Mouse (Mus musculus) CH12.LX (cell line): ENCODE data around the gene Chpf2. TPM values are rescaled to one million over a fixed set of nuclear protein-coding genes. Genes with fewer than 3 reads are reported as not detected.

ENCODE experiments used
- DNase-seq: peaks from one replicate; pipeline ENCODE4 v3.0.0-alpha.2; 2013; ENCODE audit errors: extremely low read depth
- H3K27ac ChIP-seq: 2 replicates; pipeline ENCODE4 v1.5.1; 2012; ENCODE audit warnings: low read depth, mild to moderate bottlenecking, control low read depth, moderate library complexity; ENCODE audit not compliant: insufficient read depth
- H3K27me3 ChIP-seq: replicated peaks from 2 replicates; pipeline ENCODE3; 2012; ENCODE audit warnings: inconsistent platforms
- H3K36me3 ChIP-seq, 2 experiments: replicated peaks in 1 of 2; 2 replicates each; pipeline versions ENCODE3 to v1.6.1; 2012; ENCODE audit warnings: inconsistent platforms in 1 of 2, low read length in 1 of 2, mild to moderate bottlenecking in 1 of 2, mixed read lengths in 1 of 2, moderate library complexity in 1 of 2; ENCODE audit not compliant: control insufficient read depth in 1 of 2, insufficient read depth in 1 of 2
- H3K4me1 ChIP-seq, 2 experiments: 2 replicates each; pipeline ENCODE4 v1.6.1; 2012; ENCODE audit warnings: inconsistent platforms in 1 of 2, moderate library complexity in 1 of 2; ENCODE audit not compliant: insufficient read depth in 2 of 2, control insufficient read depth in 1 of 2
- H3K4me2 ChIP-seq: 2 replicates; pipeline ENCODE4 v1.6.1; 2012; ENCODE audit warnings: low read depth, mild to moderate bottlenecking, control low read depth; ENCODE audit not compliant: poor library complexity, insufficient read depth, severe bottlenecking
- H3K4me3 ChIP-seq, 3 experiments: fragments of 150-350 bp in 1 of 3; sonication (generic) in 1 of 3; replicated peaks in 1 of 3; 2 replicates each; pipeline versions ENCODE3 to v1.5.1; 2011 to 2012; ENCODE audit warnings: low read depth in 2 of 3, low read length in 2 of 3, mild to moderate bottlenecking in 2 of 3, moderate library complexity in 2 of 3, control low read depth in 1 of 3, improper control_type of control experiment in 1 of 3, inconsistent platforms in 1 of 3, mixed read lengths in 1 of 3; ENCODE audit not compliant: poor library complexity in 1 of 3
- H3K79me2 ChIP-seq: replicated peaks from 2 replicates; pipeline ENCODE4 v1.6.1; 2012; ENCODE audit warnings: mild to moderate bottlenecking, moderate library complexity; ENCODE audit not compliant: control insufficient read depth, poor library complexity, insufficient read depth, severe bottlenecking; ENCODE audit errors: extremely low read depth
- H3K9ac ChIP-seq: 2 replicates; pipeline ENCODE4 v1.6.1; 2012; ENCODE audit warnings: low read depth, mild to moderate bottlenecking, control low read depth, moderate library complexity; ENCODE audit not compliant: insufficient read depth
- H3K9me3 ChIP-seq: replicated peaks from 2 replicates; pipeline ENCODE3; 2012; ENCODE audit warnings: low read length, inconsistent platforms, mixed read lengths
- BHLHE40 ChIP-seq: IDR thresholded peaks from 2 replicates; pipeline ENCODE4 v1.6.1; 2011; ENCODE audit warnings: mild to moderate bottlenecking, low read depth, low read length, improper control_type of control experiment
- CHD1 ChIP-seq: IDR thresholded peaks from 2 replicates; pipeline ENCODE4 v1.6.1; 2012; ENCODE audit warnings: low read depth, low read length, improper control_type of control experiment, inconsistent platforms
- CTCF ChIP-seq, 2 experiments: IDR thresholded peaks in 1 of 2; conservative IDR thresholded peaks in 1 of 2; 2 replicates each; pipeline ENCODE4 v1.5.1; 2011 to 2012; ENCODE audit warnings: low read depth in 2 of 2, low read length in 2 of 2, improper control_type of control experiment in 1 of 2, inconsistent platforms in 1 of 2, mild to moderate bottlenecking in 1 of 2, moderate library complexity in 1 of 2
- E2F4 ChIP-seq: IDR thresholded peaks from 2 replicates; pipeline ENCODE4 v1.6.1; 2011; ENCODE audit warnings: low read depth, low read length, improper control_type of control experiment; ENCODE audit not compliant: insufficient replicate concordance
- ETS1 ChIP-seq: conservative IDR thresholded peaks from 2 replicates; pipeline ENCODE4 v1.6.1; 2012; ENCODE audit warnings: low read depth, mild to moderate bottlenecking, inconsistent platforms, low read length, improper control_type of control experiment, moderate library complexity
- GABPA ChIP-seq: IDR thresholded peaks from 2 replicates; pipeline ENCODE4 v1.6.1; 2012; ENCODE audit warnings: low read depth, low read length, improper control_type of control experiment, inconsistent platforms; ENCODE audit not compliant: insufficient replicate concordance
- JUND ChIP-seq: conservative IDR thresholded peaks from 2 replicates; pipeline ENCODE4 v1.6.1; 2011; ENCODE audit warnings: low read depth, low read length, improper control_type of control experiment
- MAFK ChIP-seq: IDR thresholded peaks from 2 replicates; pipeline ENCODE4 v1.6.1; 2011; ENCODE audit warnings: low read length, improper control_type of control experiment; ENCODE audit not compliant: insufficient replicate concordance
- MAX ChIP-seq: IDR thresholded peaks from 2 replicates; pipeline ENCODE4 v1.6.1; 2011; ENCODE audit warnings: low read length, improper control_type of control experiment
- MAZ ChIP-seq: IDR thresholded peaks from 2 replicates; pipeline ENCODE4 v1.6.1; 2012; ENCODE audit warnings: low read depth, mild to moderate bottlenecking, inconsistent platforms, low read length, improper control_type of control experiment, moderate library complexity
- NRF1 ChIP-seq: IDR thresholded peaks from 2 replicates; pipeline ENCODE4 v1.6.1; 2014; ENCODE audit warnings: low read depth, mild to moderate bottlenecking, inconsistent platforms, low read length, improper control_type of control experiment, moderate library complexity
- PAX5 ChIP-seq: IDR thresholded peaks from 2 replicates; pipeline ENCODE4 v1.6.1; 2012; ENCODE audit warnings: low read length, inconsistent platforms, mixed read lengths
- POLR2A ChIP-seq: IDR thresholded peaks from 2 replicates; pipeline ENCODE4 v1.6.1; 2011; ENCODE audit warnings: low read depth, mild to moderate bottlenecking, improper control_type of control experiment, low read length
- POLR2AphosphoS2 ChIP-seq: IDR thresholded peaks from 2 replicates; pipeline ENCODE4 v1.6.1; 2011; ENCODE audit warnings: low read depth, low read length, improper control_type of control experiment
- TCF12 ChIP-seq: IDR thresholded peaks from 2 replicates; pipeline ENCODE4 v1.6.1; 2014; ENCODE audit warnings: low read depth, mild to moderate bottlenecking, inconsistent platforms, low read length, improper control_type of control experiment
- USF2 ChIP-seq: conservative IDR thresholded peaks from 2 replicates; pipeline ENCODE4 v1.6.1; 2011; ENCODE audit warnings: low read depth, low read length, improper control_type of control experiment
- ZMIZ1 ChIP-seq: IDR thresholded peaks from 2 replicates; pipeline ENCODE4 v1.6.1; 2012; ENCODE audit warnings: low read depth, mild to moderate bottlenecking, inconsistent platforms, low read length, improper control_type of control experiment
- dilution Hi-C: fragments of 300-500 bp; cut with MboI; formaldehyde crosslinking; loops from 2 replicates; pipeline ENCODE4 v1.14.3; 2020; ENCODE audit warnings: low sequenced_read_pairs; ENCODE audit not compliant: extremely low pct_unique_long_range_greater_than_20kb, extremely low pct_ligation_motif_present
- in situ Hi-C: fragments of 300-500 bp; cut with MboI; formaldehyde crosslinking; loops from 3 replicates; pipeline ENCODE4 v1.14.3; 2019; ENCODE audit warnings: low sequenced_read_pairs, low pct_ligation_motif_present, low pct_unique_long_range_greater_than_20kb, mixed read lengths
- polyA plus RNA-seq: library from polyadenylated mRNA; unstranded; fragments of >175 nt; gene quantifications from 2 replicates; pipeline ENCODE4 v1.2.1, GENCODE M21; 2012; ENCODE audit warnings: low read depth; ENCODE audit not compliant: insufficient read length
- total RNA-seq, 2 experiments: library from RNA; depleted of rRNA; stranded (reverse); fragments of 300-350 nt in 1 of 2; fragments of >200 nt in 1 of 2; gene quantifications; 2 replicates each; pipeline ENCODE4 v1.2.3; 2012 to 2014

Chpf2 gene
- total and polyA plus RNA-seq, 3 experiments, result 11.2 to 22.8 (median 20.4) TPM

- Histone ChIP-seq H3K9ac (no peak overlapping the region), H3K27me3 (peaks cover 86% of the 10 kb centered on the region), H3K4me1 (peaks cover 6 to 7% of the 10 kb centered on the region in 2 experiments; a peak in 3 of 4 replicates), H3K9me3 (no peaks in the 10 kb centered on the region), H3K4me2 (no peak overlapping the region), H3K36me3 (no peaks in the 10 kb centered on the region), H3K27ac (no peak overlapping the region), H3K79me2 (no peaks in the 10 kb centered on the region), H3K4me3 (no peak overlapping the region)
- dilution Hi-C loops, result no loop called here
- no peak for TF ChIP-seq USF2
- no peak for TF ChIP-seq POLR2A
- no peak for TF ChIP-seq E2F4
- TF ChIP-seq TCF12, result no peak
- no peak for DNase-seq
- in situ Hi-C loops, result no loop called here
Measured at GRCm38 (mm10) chr5:24620116-24620515, 33.6 kb downstream of the Chpf2 start.

GRCm38 (mm10) chr5:24620626-24621025 lies 34.1 kb downstream of the Chpf2 start:
- peaks cover 83% of the 10 kb centered on the region for H3K27me3 ChIP-seq
- H3K36me3 ChIP-seq, result no peaks in the 10 kb centered on the region
- dilution Hi-C loops (no loop called here), in situ Hi-C loops (no loop called here)
- no peak overlapping the region for H3K27ac ChIP-seq
- DNase-seq, result no peak
- no peak overlapping the region for H3K9ac ChIP-seq
- H3K9me3 ChIP-seq, result no peaks in the 10 kb centered on the region
- no peaks in the 10 kb centered on the region for H3K79me2 ChIP-seq
- no peak overlapping the region for H3K4me2 ChIP-seq
- peaks cover 6 to 7% of the 10 kb centered on the region in 2 experiments; a peak in 3 of 4 replicates for H3K4me1 ChIP-seq
- H3K4me3 ChIP-seq, result no peak overlapping the region
- no peak for TF ChIP-seq BHLHE40
- TF ChIP-seq GABPA, result no peak
- no peak for TF ChIP-seq MAX
- no peak for TF ChIP-seq POLR2AphosphoS2
- TF ChIP-seq NRF1, result no peak

GRCm38 (mm10) chr5:24622386-24623040 lies 36.0 kb downstream of the Chpf2 start:
- no peak overlapping the region for H3K27ac ChIP-seq
- H3K36me3 ChIP-seq, result no peaks in the 10 kb centered on the region
- peaks cover 6 to 7% of the 10 kb centered on the region in 2 experiments; a peak in 3 of 4 replicates for H3K4me1 ChIP-seq
- dilution Hi-C loops (no loop called here), in situ Hi-C loops (no loop called here)
- no peaks in the 10 kb centered on the region for H3K79me2 ChIP-seq
- H3K4me2 ChIP-seq, result no peak overlapping the region
- TF ChIP-seq ETS1 (no peak), ZMIZ1 (no peak), MAX (no peak), USF2 (no peak), JUND (no peak), MAZ (no peak), CTCF (conservative IDR thresholded peaks at IDR 0.05 in 1 of 2, IDR thresholded peaks at IDR 0.05 in 1 of 2; ENCODE audit: low read depth in 2 of 2, low read length in 2 of 2) (no peak), BHLHE40 (no peak), MAFK (no peak), CHD1 (no peak), PAX5 (no peak)
- H3K9ac ChIP-seq, result no peak overlapping the region
- no peak overlapping the region for H3K4me3 ChIP-seq
- peaks cover 78% of the 10 kb centered on the region for H3K27me3 ChIP-seq
- DNase-seq, result no peak
- no peaks in the 10 kb centered on the region for H3K9me3 ChIP-seq
